18 mouse cellular contexts compared by ENCODE assay signal in the genomic region with DNA sequence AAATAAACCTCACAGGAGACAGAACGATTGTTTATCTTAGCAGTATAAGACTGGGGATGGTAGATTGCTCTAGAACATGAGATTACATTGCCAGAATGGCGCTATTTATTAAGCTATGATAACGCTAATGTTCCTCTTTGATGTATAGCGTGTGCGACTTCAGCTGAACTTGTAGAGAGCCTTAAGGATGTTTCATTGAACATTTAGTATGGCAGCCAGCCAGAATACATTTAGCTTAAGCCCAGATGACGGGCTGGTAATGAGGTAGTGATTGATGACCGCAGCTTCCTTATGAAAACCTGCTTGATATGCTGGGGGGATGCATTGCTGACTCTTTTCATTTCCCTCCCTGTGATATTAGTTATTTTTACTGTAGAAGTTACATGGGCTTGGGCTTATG.
DNase-seq lines count a peak whose midpoint lies in the region; ATAC-seq and TF ChIP-seq lines count a peak whose summit lies in the region.
"Had no signal": no experiment of that assay in that cellular context is flagged by ENCODE, and none has a peak within 500 bp of the region (broad histone marks: within the 10 kb centered on the region; RNA-seq: fewer than 3 reads in every experiment).

No protein-coding gene starts in this region.

- DNase-seq in embryo, embryonic 10 days (ENCODE audit: low spot score): peak; percentile 16
- no peak for DNase-seq in embryo, embryonic 9.5 days (ENCODE audit: extremely low spot score)
- DNase-seq in liver, embryonic 11.5 days (ENCODE audit: low spot score): peak; percentile 32
- no peak for DNase-seq in liver
- peak; percentile 39 for DNase-seq in fat pad, adult 2 months (ENCODE audit: extremely low read depth, low read depth, low spot score)
- DNase-seq in lung, adult 2 months: no peak
- DNase-seq: adrenal gland, postnatal 14 days; cerebellum, adult 9-10 months; kidney, postnatal 10 days; liver, embryonic 13.5 days; lung, postnatal 36 days; thymus, adult 2 months had no signal

- no peak overlapping the region for H3K4me3 ChIP-seq in liver, embryonic 11.5 days (ENCODE audit: low read depth, low read length)
- H3K4me3 ChIP-seq in neural tube, embryonic 14.5 days (ENCODE audit: low read depth, low read length): no peak overlapping the region
- H3K4me3 ChIP-seq in forebrain, embryonic 13.5 days: no peak overlapping the region
- H3K4me3 ChIP-seq in lung, adult 2 months (replicated peaks; ENCODE audit: extremely low read depth, low read depth, low read length): no peak overlapping the region
- H3K4me3 ChIP-seq: embryonic facial prominence, embryonic 12.5 days; forebrain, embryonic 10.5 days; heart, embryonic 15.5 days; liver, embryonic 13.5 days; midbrain, embryonic 13.5 days had no signal

- H3K9ac ChIP-seq in liver, embryonic 11.5 days (ENCODE audit: low read depth, low read length): no peak overlapping the region
- H3K9ac ChIP-seq in neural tube, embryonic 14.5 days (replicated peaks; ENCODE audit: low read depth, low read length): no peak overlapping the region
- H3K9ac ChIP-seq in forebrain, embryonic 13.5 days: no peak overlapping the region
- H3K9ac ChIP-seq: embryonic facial prominence, embryonic 12.5 days; heart, embryonic 15.5 days; liver, embryonic 13.5 days; midbrain, embryonic 13.5 days had no signal

- H3K36me3 ChIP-seq in liver, embryonic 11.5 days (ENCODE audit: control insufficient read depth, insufficient read depth, low read length): no peaks in the 10 kb centered on the region
- no peaks in the 10 kb centered on the region for H3K36me3 ChIP-seq in neural tube, embryonic 14.5 days (ENCODE audit: control insufficient read depth, insufficient read depth, low read length)
- H3K36me3 ChIP-seq in forebrain, embryonic 13.5 days (ENCODE audit: poor library complexity, severe bottlenecking): no peaks in the 10 kb centered on the region
- H3K36me3 ChIP-seq: embryonic facial prominence, embryonic 12.5 days; forebrain, embryonic 10.5 days; heart, embryonic 15.5 days; liver, embryonic 13.5 days; midbrain, embryonic 13.5 days had no signal

- TF ChIP-seq POLR2A in lung, adult 2 months (IDR thresholded peaks at IDR 0.05; ENCODE audit: borderline replicate concordance, extremely low read depth, low read depth, low read length): no peak

- no peaks in the 10 kb centered on the region for H3K4me1 ChIP-seq in liver, embryonic 11.5 days (replicated peaks; ENCODE audit: control insufficient read depth, insufficient read depth, low read length)
- H3K4me1 ChIP-seq in neural tube, embryonic 14.5 days (ENCODE audit: control insufficient read depth, insufficient read depth, low read length): no peaks in the 10 kb centered on the region
- H3K4me1 ChIP-seq in forebrain, embryonic 13.5 days: 0 out of 2 replicates have a peak, but pooled peaks cover 3% of the 10 kb centered on the region
- H3K4me1 ChIP-seq in lung, adult 2 months (ENCODE audit: control insufficient read depth, insufficient read depth, low read length): no peaks in the 10 kb centered on the region
- H3K4me1 ChIP-seq: heart, embryonic 15.5 days; liver, embryonic 13.5 days had no signal

- peak; percentile 45; the same call in 1 of the 2 replicates for ATAC-seq in liver, embryonic 11.5 days (replicated peaks; ENCODE audit: low FRiP score)
- ATAC-seq in neural tube, embryonic 14.5 days (ENCODE audit: low read depth): peak; percentile 71; the same call in 1 of the 2 replicates
- ATAC-seq in forebrain, embryonic 13.5 days: no peak
- ATAC-seq: midbrain, embryonic 13.5 days had no signal

- no peaks in the 10 kb centered on the region for H3K27me3 ChIP-seq in liver, embryonic 11.5 days (replicated peaks; ENCODE audit: control insufficient read depth, insufficient read depth, low read length)
- H3K27me3 ChIP-seq in neural tube, embryonic 14.5 days (ENCODE audit: control insufficient read depth, insufficient read depth, low read length): no peaks in the 10 kb centered on the region
- no peaks in the 10 kb centered on the region for H3K27me3 ChIP-seq in forebrain, embryonic 13.5 days
- H3K27me3 ChIP-seq: embryonic facial prominence, embryonic 12.5 days; heart, embryonic 15.5 days; liver, embryonic 13.5 days; midbrain, embryonic 13.5 days had no signal

- H3K4me2 ChIP-seq in liver, embryonic 11.5 days: no peak overlapping the region
- no peak overlapping the region for H3K4me2 ChIP-seq in neural tube, embryonic 14.5 days (ENCODE audit: low read depth, low read length)
- H3K4me2 ChIP-seq in forebrain, embryonic 13.5 days: no peak overlapping the region
- H3K4me2 ChIP-seq: embryonic facial prominence, embryonic 12.5 days; heart, embryonic 15.5 days; liver, embryonic 13.5 days; midbrain, embryonic 13.5 days had no signal

- no peaks in the 10 kb centered on the region for H3K9me3 ChIP-seq in liver, embryonic 11.5 days (ENCODE audit: control insufficient read depth, low read length)
- H3K9me3 ChIP-seq in neural tube, embryonic 14.5 days (ENCODE audit: control insufficient read depth, low read length): no peaks in the 10 kb centered on the region
- H3K9me3 ChIP-seq in forebrain, embryonic 13.5 days (replicated peaks): no peaks in the 10 kb centered on the region
- H3K9me3 ChIP-seq: embryonic facial prominence, embryonic 12.5 days; forebrain, embryonic 10.5 days; heart, embryonic 15.5 days; liver, embryonic 13.5 days; midbrain, embryonic 13.5 days had no signal

- 65% methylated on average over 7 of the region's 7 CpGs for WGBS in liver, embryonic 11.5 days
- WGBS in neural tube, embryonic 14.5 days: 50% methylated on average over 7 of the region's 7 CpGs
- 75% methylated on average over 7 of the region's 7 CpGs for WGBS in forebrain, embryonic 13.5 days
- WGBS in lung, adult 2 months: 38% methylated on average over 7 of the region's 7 CpGs

- H3K27ac ChIP-seq in liver, embryonic 11.5 days (ENCODE audit: low read depth, low read length): no peak overlapping the region
- no peak overlapping the region for H3K27ac ChIP-seq in neural tube, embryonic 14.5 days (ENCODE audit: low read depth, low read length)
- no peak overlapping the region for H3K27ac ChIP-seq in forebrain, embryonic 13.5 days
- H3K27ac ChIP-seq: embryonic facial prominence, embryonic 12.5 days; forebrain, embryonic 10.5 days; heart, embryonic 15.5 days; liver, embryonic 13.5 days; midbrain, embryonic 13.5 days had no signal

- TF ChIP-seq CTCF in lung, adult 2 months (IDR thresholded peaks at IDR 0.05; ENCODE audit: insufficient read depth, low read length): no peak

Comparison
In these comparisons a context has a peak if more than half of its experiments do, and no peak if none do; other contexts are left out.
1. DNase-seq: peak in embryo, embryonic 10 days (single experiment), liver, embryonic 11.5 days (single experiment) and fat pad, adult 2 months (single experiment); none in embryo, embryonic 9.5 days (single experiment), liver (single experiment) and lung, adult 2 months (single experiment).